Mouse (Mus musculus) E14TG2a.4 (cell line): Measurements from ENCODE around the gene Acot8.

Experiments
- CTCF ChIP-seq: conservative IDR thresholded peaks from 2 replicates; pipeline ENCODE4 v1.5.1; 2014; ENCODE audit warnings: low read length
- NANOG ChIP-seq: IDR thresholded peaks from 2 replicates; pipeline ENCODE4 v1.6.1; 2014; ENCODE audit warnings: borderline replicate concordance, low read length, mixed read lengths
- POU5F1 ChIP-seq: IDR thresholded peaks from 2 replicates; pipeline ENCODE4 v1.6.1; 2014; ENCODE audit warnings: low read length, borderline replicate concordance

DNA sequence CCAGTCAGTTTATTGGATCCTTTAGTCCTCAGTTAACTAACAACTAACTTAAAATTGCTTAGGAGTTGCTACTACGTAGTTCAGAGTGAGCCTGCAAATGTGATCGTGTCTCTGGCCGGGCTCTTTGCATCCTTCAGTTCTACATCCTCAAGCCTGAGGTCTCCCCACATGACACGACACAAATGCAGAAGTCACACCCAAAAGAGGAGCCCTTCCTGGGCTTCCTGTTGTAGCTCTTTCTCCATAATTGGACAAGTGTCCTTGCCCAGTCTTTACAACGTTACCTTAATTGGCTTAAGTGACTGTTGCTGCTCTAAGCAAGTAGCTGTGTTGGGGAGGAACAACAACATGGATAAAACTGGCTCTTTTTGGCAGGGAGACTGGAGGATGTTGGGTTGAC is 10.7 kb upstream of the Acot8 start:
- TF ChIP-seq CTCF (no peak), POU5F1 (no peak), NANOG (no peak)
